Mouse (Mus musculus) embryonic fibroblast, embryonic 13.5 days (primary cell): ENCODE measurements around the gene Gatb.

ENCODE experiments used
- CTCF ChIP-seq: IDR thresholded peaks from 2 replicates; pipeline ENCODE4 v1.5.1; 2011; ENCODE audit warnings: mild to moderate bottlenecking, control low read depth, low read length, moderate library complexity, borderline replicate concordance; ENCODE audit not compliant: insufficient read depth
- POLR2A ChIP-seq: IDR thresholded peaks from 2 replicates; pipeline ENCODE4 v1.6.1; 2011; ENCODE audit warnings: low read depth, mild to moderate bottlenecking, control low read depth, low read length, moderate library complexity

DNA sequence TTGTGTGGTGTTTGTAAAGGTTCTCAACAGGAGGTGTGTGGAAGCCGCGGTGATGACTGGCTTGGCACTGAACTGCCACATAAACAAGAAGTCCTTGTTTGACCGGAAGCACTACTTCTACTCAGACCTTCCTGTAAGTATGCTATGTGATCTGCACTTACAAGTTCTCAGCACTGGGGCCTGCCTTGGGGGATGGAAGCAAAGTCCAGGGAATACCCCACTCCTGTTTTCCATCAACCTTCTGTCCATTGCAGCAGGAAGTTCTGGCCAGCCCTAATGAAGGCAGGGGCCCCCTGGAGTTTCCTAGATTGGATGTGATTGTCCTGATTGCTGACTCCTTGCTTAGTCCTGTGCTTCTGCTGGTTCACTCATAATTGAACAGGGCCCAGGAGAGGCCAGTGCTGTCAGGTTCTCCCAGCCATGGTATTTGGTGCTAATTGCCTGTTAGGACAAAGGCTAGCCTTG lies 28.0 kb downstream of the Gatb start:
- TF ChIP-seq CTCF (no peak), POLR2A (no peak)
